Mouse (Mus musculus) fibroblast of lung, adult 2 months (primary cell): ENCODE measurements around the gene Hist1h3c.
"Not testable (repeated sequence)": the region's sequence is repeated elsewhere in the genome, so short reads cannot be mapped to it uniquely, and the experiment has no call there.

Experiments used
- DNase-seq: peaks from one replicate; pipeline ENCODE4 v3.0.0-alpha.2; 2011; ENCODE audit warnings: low read depth

Hist1h3c gene

DNA sequence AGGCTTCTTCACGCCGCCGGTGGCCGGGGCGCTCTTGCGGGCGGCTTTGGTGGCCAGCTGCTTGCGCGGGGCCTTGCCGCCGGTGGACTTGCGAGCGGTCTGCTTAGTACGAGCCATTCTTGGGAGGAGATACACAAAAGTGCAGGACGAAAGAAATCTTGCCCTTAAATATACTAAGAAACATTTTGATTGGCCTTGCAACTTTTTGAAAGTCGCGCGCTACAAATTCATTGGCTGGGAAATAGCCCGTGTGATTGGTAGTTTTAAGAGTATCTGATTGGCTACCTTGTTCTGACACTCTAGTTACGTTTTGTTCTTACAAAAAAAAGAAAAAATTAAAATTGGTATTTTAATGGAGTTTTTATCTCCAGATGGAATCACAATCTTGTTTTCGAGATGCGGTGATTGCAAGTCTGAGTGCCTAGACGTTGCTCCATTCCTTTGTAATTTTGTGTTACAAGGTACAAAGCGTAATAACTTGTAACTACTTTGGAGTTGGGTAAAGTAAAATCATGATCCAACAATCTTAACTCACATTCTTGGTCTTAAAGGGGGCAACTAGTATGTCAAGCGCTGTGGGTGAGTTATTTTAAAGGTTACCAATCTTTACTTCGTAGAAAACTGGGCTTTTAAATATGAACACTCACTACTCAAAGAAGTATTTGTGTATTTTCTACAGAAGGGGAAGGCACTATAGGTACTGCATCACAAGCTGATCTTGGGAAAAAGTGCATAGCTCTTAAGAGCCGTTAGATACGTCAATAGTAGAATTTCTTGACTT is at the start of gene Hist1h3c:
Hist1h3c (minus strand) TSS at position 222 of the 781 bp plus-strand sequence.
- peak; percentile 80 for DNase-seq

DNA sequence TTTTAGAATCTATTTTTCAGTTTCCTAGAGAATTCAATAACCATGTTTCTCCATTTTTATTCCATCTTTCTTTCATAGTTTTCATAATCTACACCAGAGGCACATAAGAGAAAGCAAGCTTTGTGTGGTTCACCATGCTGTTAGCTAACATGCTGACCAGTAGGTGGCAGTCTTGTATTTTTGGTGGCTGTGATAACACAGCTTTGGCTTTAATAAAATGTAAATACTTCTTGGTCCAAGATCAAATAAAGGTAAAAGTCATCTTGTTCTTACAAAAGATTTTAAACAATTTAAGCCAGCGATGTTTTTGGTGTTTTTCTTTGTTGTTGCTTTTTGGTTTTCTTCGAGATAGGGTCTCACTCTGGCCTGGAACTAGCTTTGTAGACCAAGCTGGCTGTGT is 47.1 kb upstream of the Hist1h3c start:
- DNase-seq = peak; percentile 20

DNA sequence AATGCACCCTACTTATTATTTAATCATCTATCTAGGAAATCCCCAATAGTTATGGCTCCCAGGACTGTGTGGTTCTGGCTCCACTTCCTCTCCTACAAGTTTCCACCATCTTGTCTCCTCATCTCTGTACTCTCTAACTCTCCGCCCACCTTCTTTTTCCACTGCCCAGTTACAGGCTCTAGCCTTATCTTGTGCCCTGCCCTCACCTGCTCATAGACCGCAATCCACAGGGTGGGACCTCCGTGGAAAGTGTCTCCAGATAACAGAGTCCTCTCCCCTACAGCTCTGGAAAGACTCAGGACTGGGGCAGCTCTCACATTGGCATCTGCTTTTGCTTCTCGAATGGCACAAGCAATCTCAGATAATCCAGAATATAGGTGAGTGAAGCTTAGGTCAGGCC is 33.6 kb upstream of the Hist1h3c start:
- DNase-seq = no peak

DNA sequence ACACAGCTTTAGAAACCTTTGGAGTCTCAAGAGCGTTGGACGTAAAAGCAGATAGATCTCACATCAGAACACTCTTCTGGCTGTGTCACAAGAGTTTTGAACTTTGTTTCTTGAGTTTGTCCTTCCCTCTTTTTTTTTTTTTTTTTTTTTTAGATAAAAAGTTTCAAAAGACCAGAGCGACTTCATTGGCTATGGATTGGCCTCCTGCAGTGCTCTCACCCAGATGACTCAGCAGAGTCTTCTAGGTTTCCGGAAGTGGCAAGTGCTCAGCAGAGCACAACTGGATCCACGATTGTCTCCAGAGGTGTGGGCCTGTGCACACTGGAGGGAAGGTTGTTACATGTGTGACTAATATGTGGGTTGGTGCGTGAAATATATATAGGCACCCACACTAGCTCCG is 32.9 kb upstream of the Hist1h3c start:
- no peak for DNase-seq

DNA sequence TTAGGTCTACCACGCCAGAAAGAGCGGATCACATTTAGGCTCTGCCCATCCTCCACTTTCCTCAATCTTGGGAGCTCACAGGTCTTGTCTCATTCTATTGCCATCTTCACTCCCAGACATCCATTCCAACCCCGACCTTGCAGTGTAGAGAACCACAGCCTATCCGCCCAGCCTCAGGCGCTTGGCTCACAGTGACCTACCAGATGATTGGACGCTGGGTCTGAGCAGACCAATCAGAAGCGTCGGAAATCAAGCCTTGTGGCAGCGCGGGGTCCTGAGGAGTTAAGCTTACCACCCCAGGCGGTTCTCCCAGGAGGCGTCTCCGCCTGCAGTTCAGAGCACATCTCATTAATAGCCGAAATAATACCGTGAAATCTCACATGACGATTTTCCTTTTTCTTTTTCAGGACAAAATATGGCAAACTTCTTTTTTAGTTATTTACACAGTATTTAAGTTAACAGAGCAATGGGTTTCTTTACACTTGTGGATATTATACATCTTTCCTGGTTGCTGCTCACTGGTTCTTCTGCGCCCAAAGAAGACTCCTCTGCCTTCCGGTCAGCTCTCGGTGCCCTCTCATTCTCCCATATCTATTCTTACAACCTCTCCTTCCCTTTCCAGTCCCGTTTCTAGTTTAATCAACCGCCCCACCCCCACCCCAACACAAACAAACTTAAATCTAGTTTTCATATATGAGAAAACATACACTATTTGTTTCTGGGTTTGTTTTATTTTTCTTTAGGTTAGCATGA is 27.3 kb upstream of the Hist1h3c start:
- DNase-seq = no peak

DNA sequence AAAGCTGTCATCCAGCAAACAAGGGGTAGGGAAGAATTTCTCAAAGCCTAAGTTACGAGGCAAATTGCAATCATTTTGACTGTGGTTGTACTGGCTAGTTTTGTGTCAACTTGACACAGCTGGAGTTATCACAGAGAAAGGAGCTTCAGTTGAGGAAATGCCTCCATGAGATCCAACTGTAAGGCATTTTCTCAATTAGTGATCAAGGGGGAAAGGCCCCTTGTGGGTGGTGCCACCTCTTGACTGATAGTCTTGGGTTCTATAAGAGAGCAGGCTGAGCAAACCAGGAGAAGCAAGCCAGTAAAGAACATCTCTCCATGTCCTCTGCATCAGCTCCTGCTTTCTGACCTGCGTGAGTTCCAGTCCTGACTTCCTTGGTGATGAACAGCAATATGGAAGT is 24.2 kb upstream of the Hist1h3c start, which contains the start of gene Trim38:
Trim38 (plus strand) TSS at position 301 of the 400 bp plus-strand sequence.
- DNase-seq = not testable (repeated sequence)

DNA sequence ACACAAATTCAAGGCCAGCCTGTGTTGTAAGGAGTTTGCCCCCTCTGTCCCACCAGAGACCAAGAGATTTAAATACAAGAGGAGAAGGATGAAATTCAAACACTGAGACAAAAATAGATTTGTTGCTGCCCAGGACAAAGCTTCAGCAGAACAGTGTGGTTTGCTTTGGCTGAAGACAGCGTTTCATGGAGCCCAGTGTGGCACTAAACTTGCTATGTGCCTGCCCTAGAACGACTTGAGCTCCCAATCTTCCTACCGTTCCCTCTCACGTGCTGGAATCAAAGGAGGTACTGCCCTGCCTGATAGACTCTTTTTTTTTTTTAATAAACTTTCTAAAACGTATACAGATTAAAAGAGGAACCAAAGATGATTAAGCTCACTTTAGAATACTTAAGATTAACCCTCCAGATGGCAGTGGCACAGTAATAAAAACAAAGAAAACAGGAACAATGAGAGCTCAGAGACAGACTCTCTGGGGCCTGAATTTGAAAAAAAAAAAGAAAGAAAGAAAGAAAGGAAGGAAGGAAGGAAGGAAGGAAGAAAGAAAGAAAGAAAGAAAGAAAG is 23.5 kb upstream of the Hist1h3c start:
- DNase-seq = no peak

DNA sequence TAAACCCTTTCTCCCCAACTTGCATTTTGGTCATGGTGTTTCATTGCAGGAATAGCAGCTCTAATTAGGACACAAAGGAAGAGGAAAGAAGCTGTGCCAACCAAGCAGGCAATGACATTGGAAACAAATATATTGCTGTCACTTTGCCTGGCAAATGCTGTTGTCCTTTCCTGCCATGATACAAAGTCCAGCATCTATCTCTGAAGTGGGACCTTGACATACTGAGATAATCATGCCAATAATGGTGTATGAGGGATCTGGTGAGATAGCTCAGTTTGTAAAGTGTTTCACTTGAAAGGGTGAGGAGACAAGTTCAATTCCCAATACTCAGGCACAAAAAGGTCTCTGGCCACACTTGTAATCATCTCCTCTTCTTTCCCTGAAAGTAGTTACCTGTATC is 21.4 kb upstream of the Hist1h3c start:
- no peak for DNase-seq

DNA sequence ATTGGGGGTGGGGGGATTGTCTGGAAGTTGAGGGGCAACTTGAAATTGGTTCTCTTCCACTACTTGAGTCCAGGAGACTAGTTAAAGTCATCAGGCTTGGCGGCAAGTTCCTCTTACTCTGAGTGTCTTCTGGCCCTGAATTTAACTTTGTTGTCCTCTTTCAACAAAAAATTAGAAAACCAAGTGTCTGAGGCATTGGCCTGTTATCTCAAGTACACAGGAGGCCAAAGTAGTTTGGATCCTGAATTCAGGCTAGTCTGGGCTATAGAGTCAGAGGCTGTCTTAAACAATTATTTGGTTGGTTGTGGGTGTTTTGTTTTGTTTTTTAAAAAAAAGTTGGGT is 19.7 kb upstream of the Hist1h3c start:
- no peak for DNase-seq

DNA sequence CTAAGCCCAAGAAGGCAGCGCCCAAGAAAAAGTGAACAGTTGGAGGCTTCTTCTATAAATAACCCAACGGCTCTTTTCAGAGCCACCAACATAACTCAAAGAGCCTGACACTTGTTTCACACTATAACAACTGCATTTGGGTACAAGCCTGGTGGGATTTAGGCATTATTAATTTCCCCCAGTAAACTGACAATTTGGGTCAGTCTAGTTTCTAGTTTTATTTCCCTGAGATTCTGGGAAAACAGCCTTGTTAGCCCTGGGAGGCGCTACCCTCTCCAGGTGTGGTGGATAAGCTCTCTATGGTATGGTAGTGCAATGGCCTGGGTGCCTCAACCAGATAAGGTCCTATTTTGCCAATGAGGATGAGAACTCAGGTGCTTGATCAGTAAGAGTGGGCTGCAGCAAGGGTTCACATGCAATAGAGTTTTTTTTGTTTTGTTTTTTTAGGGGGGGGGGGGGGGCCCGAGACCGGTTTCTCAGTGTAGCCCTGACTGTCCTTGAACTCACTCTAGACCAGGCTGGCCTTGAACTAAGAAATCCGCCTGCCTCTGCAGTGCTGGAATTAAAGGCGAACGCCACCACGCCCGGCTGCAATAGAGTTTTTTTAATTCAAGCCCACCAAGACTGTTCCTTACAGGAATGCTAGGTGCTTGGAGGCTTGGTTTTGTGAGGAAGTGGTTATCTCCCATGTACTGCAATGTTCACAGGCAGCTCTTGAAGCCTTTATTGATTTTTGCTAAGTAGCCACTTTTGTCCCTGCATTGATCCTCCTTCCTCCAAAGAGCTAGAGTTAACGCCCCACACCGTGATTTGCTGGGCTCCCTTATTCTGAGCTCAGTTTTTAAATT is 19.1 kb upstream of the Hist1h3c start:
- no peak for DNase-seq

DNA sequence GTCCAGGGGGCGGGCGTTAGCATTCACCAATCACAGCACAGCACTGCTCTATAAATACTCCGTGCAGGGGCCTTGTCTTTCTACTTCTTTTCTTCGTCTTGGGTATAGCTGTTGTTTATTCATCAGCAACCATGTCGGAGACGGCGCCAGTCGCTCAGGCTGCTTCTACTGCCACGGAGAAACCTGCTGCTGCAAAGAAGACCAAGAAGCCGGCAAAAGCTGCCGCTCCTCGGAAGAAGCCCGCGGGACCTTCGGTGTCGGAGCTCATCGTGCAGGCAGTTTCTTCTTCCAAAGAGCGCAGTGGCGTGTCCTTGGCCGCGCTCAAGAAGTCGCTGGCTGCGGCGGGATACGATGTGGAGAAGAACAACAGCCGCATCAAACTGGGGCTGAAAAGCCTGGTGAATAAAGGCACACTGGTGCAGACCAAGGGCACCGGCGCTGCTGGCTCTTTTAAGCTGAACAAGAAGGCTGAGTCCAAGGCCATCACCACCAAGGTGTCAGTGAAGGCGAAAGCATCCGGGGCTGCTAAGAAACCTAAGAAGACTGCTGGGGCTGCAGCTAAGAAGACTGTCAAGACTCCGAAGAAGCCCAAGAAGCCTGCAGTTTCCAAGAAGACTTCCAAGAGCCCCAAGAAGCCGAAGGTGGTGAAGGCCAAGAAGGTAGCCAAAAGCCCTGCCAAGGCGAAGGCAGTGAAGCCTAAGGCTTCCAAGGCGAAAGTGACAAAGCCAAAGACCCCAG is 18.4 kb upstream of the Hist1h3c start, which contains the start of gene Hist1h1a:
Hist1h1a (plus strand) TSS at position 81 of the 738 bp plus-strand sequence.
- no peak for DNase-seq

DNA sequence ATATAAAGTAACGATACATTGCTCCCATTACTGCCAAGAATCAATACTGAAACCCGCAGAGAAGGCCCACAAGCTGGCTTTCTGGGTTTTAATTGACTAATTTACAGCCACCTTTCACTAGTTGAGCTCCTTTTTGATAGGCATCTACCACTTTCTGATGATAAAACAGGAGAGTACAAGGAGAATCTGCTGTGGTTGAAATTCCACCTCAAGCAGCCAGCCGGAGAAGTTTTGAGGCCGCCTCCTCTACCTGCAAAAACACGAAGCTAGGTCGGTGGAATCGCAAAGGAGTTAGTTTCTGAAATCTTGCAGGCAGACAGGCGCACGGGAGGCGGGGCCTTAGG is 17.8 kb upstream of the Hist1h3c start:
- DNase-seq = no peak

DNA sequence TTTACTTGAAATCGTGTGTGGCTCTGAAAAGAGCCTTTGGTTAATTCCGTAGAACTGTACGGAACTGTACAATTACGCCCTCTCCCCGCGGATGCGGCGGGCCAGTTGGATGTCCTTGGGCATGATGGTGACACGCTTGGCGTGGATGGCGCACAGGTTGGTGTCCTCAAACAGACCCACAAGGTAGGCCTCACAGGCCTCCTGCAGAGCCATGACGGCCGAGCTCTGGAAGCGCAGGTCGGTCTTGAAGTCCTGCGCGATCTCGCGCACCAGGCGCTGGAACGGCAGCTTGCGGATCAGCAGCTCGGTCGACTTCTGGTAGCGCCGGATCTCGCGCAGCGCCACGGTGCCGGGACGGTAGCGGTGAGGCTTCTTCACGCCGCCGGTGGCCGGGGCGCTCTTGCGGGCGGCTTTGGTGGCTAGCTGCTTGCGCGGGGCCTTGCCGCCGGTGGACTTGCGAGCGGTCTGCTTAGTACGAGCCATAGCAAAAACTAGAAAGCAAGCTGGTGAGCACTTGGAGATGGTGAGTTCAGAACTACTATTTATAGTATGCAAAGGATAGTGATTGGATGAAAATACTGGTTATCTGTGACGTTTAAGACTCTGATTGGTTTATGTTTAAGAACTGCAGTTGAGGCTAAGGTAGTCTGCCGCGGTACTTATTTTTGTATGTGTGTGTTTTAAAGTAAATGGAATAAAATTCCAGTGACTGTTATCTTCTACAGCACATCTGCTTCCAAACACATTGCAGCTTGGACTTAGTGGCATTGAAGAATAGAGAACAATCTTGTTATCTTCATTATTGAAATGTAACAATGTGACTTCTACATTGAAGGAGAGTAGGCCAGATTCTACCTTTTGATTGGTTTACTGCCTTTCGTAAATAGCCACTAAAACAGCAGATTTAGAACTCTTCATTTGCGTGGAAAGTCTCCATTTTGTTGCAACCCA is 16.7 kb upstream of the Hist1h3c start, which contains the start of gene Hist1h3a:
Hist1h3a (minus strand) TSS at position 516 of the 951 bp plus-strand sequence.
- peak; percentile 70 for DNase-seq

DNA sequence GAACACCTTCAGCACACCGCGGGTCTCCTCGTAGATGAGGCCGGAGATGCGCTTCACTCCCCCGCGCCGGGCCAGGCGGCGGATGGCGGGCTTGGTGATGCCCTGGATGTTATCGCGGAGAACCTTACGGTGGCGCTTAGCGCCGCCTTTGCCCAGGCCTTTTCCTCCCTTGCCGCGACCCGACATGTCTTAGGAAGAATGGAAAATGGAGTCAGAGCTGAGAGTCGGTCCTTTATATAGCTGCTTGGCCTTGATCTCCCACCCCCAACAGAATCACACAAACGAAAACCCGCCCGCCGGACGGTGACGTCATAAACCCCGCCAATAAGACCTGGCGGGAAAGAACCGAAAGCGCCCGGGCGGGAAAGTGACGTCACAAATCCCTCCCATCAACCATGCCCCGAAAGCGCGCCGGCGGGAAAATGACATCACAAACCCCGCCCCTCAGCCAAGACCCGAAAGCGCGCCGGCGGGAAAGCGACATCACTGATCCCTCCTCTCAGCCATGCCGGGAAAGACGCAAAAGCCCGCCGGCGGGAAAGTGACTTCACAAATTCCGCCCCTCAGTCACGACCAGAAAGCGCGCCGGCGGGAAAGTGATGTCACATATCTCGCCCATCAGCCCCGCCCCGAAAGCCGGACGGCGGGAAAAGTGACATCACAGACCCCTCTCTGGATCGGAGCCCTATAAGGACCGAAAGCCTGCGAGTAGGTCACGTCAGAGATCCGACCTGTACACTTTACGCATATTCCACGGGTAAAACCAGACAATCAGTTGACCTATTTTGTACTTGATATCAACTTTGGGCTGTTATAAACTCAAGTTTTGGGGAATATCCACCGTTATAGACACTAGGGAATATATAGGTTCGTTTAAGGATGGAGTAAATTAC is 15.8 kb upstream of the Hist1h3c start, which contains the start of gene Hist1h4a:
Hist1h4a (minus strand) TSS at position 259 of the 893 bp plus-strand sequence.
- DNase-seq = peak; percentile 86

DNA sequence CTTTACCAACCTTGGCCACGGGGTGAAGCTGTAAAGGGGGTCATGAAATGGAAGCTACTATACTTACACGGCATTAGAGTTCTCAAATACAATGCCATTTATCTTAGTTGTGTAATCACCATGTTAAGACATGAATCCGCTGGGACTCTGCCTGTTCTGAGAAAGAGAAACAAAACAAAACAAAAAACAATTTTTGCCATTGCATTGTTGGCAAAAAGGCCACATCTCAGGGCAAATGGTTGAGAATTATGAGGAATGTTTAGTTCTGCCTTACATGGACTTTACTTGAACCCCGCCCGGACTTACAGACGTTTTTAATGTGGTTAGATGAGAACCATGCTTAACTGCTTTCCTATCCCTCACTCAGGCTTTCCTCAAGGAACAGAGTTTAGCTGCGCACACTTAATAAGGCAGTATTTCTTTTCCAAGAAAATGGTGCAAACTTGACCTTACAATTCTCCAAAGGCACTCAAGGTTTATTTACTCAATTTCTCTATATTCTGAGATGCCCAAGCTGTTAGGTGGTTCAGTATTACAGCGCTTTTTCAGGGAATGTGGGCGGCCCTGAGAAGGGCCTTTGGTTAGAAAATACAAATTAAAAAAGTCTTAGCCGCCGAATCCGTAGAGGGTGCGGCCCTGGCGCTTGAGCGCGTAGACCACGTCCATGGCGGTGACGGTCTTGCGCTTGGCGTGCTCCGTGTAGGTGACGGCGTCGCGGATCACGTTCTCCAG is 15.0 kb upstream of the Hist1h3c start:
- DNase-seq = no peak

DNA sequence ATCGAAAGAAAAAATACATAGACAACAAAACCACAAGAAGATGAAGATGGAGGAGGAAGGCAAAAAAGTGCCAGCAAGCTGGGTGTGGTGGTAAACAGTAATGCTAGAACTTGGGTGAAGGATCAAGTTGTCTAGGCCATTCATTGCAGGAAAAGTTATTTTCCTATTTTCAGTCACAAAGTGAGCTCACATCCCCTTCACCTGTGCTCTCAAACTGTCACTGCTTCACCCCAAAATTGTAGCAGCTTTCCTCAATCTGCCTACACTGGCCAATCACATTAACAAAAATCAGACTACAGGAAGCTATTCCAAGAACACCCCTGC is 14.5 kb upstream of the Hist1h3c start:
- DNase-seq = no peak

DNA sequence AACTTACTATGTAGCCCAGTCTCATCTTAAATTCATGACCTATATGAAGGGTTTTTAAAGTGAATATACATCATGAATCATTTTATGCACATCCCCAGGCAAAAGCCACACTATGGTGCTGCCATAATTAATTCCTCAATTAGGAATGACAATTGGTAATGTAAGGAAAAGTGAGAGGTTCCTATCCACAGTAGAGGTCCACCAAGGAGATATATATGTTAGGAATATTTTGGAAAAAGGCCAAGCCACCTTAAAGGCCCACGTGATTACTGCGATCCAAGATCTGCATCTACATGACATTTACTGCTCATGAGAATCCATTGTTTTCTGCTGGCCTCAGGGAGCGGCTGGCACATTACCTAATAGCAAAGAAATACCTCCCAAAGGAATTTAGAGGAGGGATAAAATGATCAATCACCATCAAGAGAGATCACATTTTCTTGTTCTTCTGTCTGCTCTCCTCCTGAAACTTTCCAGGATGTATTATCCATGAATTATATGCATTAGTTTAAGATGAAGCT is 13.9 kb upstream of the Hist1h3c start:
- DNase-seq = no peak

DNA sequence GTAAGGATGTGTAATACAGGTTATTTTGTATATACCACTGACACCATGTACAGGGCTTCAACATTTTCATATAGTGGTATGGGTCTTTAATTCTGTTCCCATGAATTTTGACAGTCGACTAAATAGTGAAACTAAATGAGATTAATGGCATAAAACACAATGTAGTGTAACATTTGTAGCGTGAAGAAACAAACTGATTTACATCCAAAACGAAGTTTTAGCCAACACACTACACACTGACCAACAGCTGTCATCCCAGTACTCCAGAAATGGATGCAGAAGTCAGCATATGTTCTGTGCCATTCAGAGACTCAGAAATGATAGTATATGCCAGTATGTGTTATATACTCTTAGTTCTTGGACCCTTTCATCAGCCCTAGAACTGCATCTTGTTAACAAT is 12.5 kb upstream of the Hist1h3c start:
- DNase-seq = no peak
